ENCODE assay signal across 10 mouse cellular contexts in the genomic region with DNA sequence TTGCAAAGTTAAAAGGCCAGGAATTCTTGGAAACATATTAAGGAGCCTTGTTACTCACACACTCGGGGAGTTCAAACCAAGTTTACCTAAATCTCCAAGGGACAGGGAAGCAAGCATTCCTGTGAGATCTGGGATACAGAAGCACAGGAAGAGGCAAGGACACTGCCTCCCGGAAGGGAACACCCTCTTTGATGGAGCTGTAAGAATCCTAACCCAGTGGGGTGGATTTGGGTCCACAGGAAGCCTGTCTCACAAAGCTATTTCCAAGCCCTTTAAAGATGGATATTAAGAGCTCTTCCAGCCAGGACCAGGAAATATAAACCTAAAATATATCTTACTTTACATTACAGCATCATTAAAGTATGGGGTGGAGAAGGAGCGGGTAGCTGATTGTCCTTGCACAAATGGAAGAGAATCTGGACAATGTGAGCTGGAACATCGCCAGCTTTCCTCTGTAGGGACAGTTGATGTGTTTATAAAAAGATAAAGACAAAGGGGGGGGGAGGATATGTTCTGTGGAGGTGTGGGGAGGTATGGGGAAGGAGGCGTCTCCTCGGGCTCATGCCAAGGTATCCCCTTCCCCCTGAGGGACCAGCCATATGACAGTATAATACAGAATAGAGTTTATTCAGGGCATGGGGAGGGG. TPM values are rescaled to one million over a fixed set of nuclear protein-coding genes. Genes with fewer than 3 reads are reported as not detected.
DNase-seq lines count a peak whose midpoint lies in the region; ATAC-seq and TF ChIP-seq lines count a peak whose summit lies in the region.
"Had no signal": no experiment of that assay in that cellular context is flagged by ENCODE, and none has a peak within 500 bp of the region (broad histone marks: within the 10 kb centered on the region; RNA-seq: fewer than 3 reads in every experiment).

No protein-coding gene starts in this region.

- no peaks in the 10 kb centered on the region for H3K4me1 ChIP-seq in liver, embryonic 11.5 days (replicated peaks; ENCODE audit: control insufficient read depth, insufficient read depth, low read length)
- H3K4me1 ChIP-seq in kidney, postnatal 0 days (replicated peaks; ENCODE audit: insufficient read depth, low read length): no peaks in the 10 kb centered on the region
- H3K4me1 ChIP-seq in stomach, embryonic 15.5 days: peaks cover 6% of the 10 kb centered on the region; the same call in 1 of the 2 replicates

- H3K27me3 ChIP-seq in liver, embryonic 11.5 days (replicated peaks; ENCODE audit: control insufficient read depth, insufficient read depth, low read length): no peaks in the 10 kb centered on the region
- H3K27me3 ChIP-seq in kidney, postnatal 0 days (ENCODE audit: insufficient read depth, low read length): no peaks in the 10 kb centered on the region
- no peaks in the 10 kb centered on the region for H3K27me3 ChIP-seq in stomach, embryonic 15.5 days (replicated peaks)

- H3K36me3 ChIP-seq in liver, embryonic 11.5 days (ENCODE audit: control insufficient read depth, insufficient read depth, low read length): no peaks in the 10 kb centered on the region
- H3K36me3 ChIP-seq in kidney, postnatal 0 days (ENCODE audit: insufficient read depth, low read length): no peaks in the 10 kb centered on the region
- no peaks in the 10 kb centered on the region for H3K36me3 ChIP-seq in stomach, embryonic 15.5 days
- H3K36me3 ChIP-seq: G1E had no signal

- WGBS in liver, embryonic 11.5 days: 56% methylated on average over 6 of the region's 6 CpGs
- 51% methylated on average over 6 of the region's 6 CpGs for WGBS in kidney, postnatal 0 days
- WGBS in stomach, embryonic 15.5 days: 40% methylated on average over 6 of the region's 6 CpGs

- no peak overlapping the region for H3K4me2 ChIP-seq in liver, embryonic 11.5 days
- H3K4me2 ChIP-seq in kidney, postnatal 0 days (ENCODE audit: low read length): no peak overlapping the region
- H3K4me2 ChIP-seq in stomach, embryonic 15.5 days: no peak overlapping the region

- no peak overlapping the region for H3K9ac ChIP-seq in liver, embryonic 11.5 days (ENCODE audit: low read depth, low read length)
- no peak overlapping the region for H3K9ac ChIP-seq in kidney, postnatal 0 days (ENCODE audit: low read depth, low read length)
- no peak overlapping the region for H3K9ac ChIP-seq in stomach, embryonic 15.5 days
- H3K9ac ChIP-seq: liver, embryonic 14.5 days had no signal

- no peak for ATAC-seq in liver, embryonic 11.5 days (replicated peaks; ENCODE audit: low FRiP score)
- no peak; the same call in 1 of the 2 replicates for ATAC-seq in kidney, postnatal 0 days (replicated peaks; ENCODE audit: low FRiP score, low read depth)
- ATAC-seq in stomach, embryonic 15.5 days (ENCODE audit: insufficient read depth, low FRiP score, low read depth): no peak

- DNase-seq in adrenal gland, postnatal 10 days: peak; percentile 21
- DNase-seq in adrenal gland, postnatal 4 days (ENCODE audit: low spot score in 2 of 2): no peak
- DNase-seq in liver: peak; percentile 10
- no peak for DNase-seq in liver, embryonic 11.5 days (ENCODE audit: low spot score)
- DNase-seq in kidney, postnatal 0 days (ENCODE audit: low spot score): peak; percentile 65
- no peak for DNase-seq in retina, postnatal 1 day
- no peak for DNase-seq in cerebellum, adult 8-10 months

- no peak overlapping the region for H3K27ac ChIP-seq in liver, embryonic 11.5 days (ENCODE audit: low read depth, low read length)
- H3K27ac ChIP-seq in kidney, postnatal 0 days: no peak overlapping the region
- peak overlapping the region; percentile 18; the same call in 1 of the 2 replicates for H3K27ac ChIP-seq in stomach, embryonic 15.5 days
- H3K27ac ChIP-seq: liver, embryonic 14.5 days had no signal

- H3K9me3 ChIP-seq in liver, embryonic 11.5 days (ENCODE audit: control insufficient read depth, low read length): no peaks in the 10 kb centered on the region
- H3K9me3 ChIP-seq in kidney, postnatal 0 days (replicated peaks; ENCODE audit: low read length): no peaks in the 10 kb centered on the region
- H3K9me3 ChIP-seq in stomach, embryonic 15.5 days: no peaks in the 10 kb centered on the region
- H3K9me3 ChIP-seq: G1E had no signal

- TF ChIP-seq CTCF in kidney, postnatal 0 days (IDR thresholded peaks at IDR 0.05; ENCODE audit: low read depth): no peak

- no peak overlapping the region for H3K4me3 ChIP-seq in liver, embryonic 11.5 days (ENCODE audit: low read depth, low read length)
- no peak overlapping the region for H3K4me3 ChIP-seq in kidney, postnatal 0 days (replicated peaks; ENCODE audit: low read depth, low read length)
- no peak overlapping the region for H3K4me3 ChIP-seq in stomach, embryonic 15.5 days (replicated peaks)

RNA-seq across cellular contexts. Expression of a gene that starts 28.1 kb away (rescaled TPM):
- total RNA-seq in adrenal gland, postnatal 10 days (2021): 10 to 100 TPM; 18.4 to 24.3 TPM
- total RNA-seq in adrenal gland, postnatal 4 days (2021): 10 to 100 TPM; 34.6 TPM
- 19.5 and 20.6 TPM in 2 replicates for polyA plus RNA-seq in liver, embryonic 11.5 days (2014; fragmentation: Nextera tagmentation; extraction: Ambion mirVana)
- polyA plus RNA-seq in kidney, postnatal 0 days (2015; fragmentation: Nextera tagmentation; extraction: Ambion mirVana): 14.1 and 14.9 TPM in 2 replicates
- 15.5 and 16.8 TPM in 2 replicates for polyA plus RNA-seq in stomach, embryonic 15.5 days (2015; fragmentation: Nextera tagmentation; extraction: Ambion mirVana)

Comparison
In these comparisons a context has a peak if more than half of its experiments do, and no peak if none do; other contexts are left out.
1. DNase-seq: peak in adrenal gland, postnatal 10 days (single experiment), liver (single experiment) and kidney, postnatal 0 days (single experiment); none in adrenal gland, postnatal 4 days (0 of 2), liver, embryonic 11.5 days (single experiment), retina, postnatal 1 day (single experiment) and cerebellum, adult 8-10 months (single experiment).